Mouse (Mus musculus): ENCODE measurements at regions not wholly inside any gene's neighbourhood (a gene's known extent, or its start where the extent isn't known, plus 50 kb on each side); places are given as distances from the start of the nearest gene placed in this dataset.

DNA sequence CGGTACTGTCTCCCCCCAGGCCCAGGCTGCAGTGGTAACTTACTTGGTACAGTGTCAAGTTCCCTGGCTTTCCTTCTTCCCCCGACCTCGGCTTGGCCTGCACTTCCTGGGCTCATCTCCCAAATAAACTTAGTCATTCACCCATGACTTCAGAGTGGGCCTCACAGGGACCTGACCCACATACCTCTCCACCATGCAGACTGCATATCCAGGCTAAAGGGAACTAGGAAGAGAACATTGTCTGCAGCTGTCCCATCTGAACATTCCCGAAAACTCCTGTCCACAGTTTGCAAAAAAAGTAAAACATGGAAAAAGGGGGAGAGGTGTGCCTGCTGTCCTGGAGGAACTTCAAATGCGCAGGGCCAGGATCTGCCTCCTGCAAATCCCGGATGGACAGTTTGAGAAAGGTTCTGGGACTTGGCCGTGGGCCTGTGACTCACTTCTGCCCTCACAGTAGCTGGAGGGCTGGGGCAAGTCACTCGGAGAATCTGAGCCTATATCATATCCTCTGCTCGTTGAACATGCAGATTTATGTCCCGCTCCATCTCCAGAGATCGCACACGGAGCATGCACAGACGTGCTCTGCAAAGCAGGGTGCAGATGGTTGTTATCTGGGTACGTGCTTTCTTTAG lies 87.9 kb upstream of the Gsc start:
- no peak overlapping the region for H3K27ac ChIP-seq (replicated peaks)
- no peak overlapping the region for H3K4me2 ChIP-seq
- no peak for ATAC-seq (ENCODE audit: low FRiP score, low read depth)
- H3K9me3 ChIP-seq = no peaks in the 10 kb centered on the region
- no peaks in the 10 kb centered on the region for H3K36me3 ChIP-seq
- 66% methylated on average over 14 of the region's 14 CpGs for WGBS
- H3K4me3 ChIP-seq = no peak overlapping the region
- no peak overlapping the region for H3K9ac ChIP-seq
- no peaks in the 10 kb centered on the region for H3K27me3 ChIP-seq
- H3K4me1 ChIP-seq (replicated peaks) = no peaks in the 10 kb centered on the region

DNA sequence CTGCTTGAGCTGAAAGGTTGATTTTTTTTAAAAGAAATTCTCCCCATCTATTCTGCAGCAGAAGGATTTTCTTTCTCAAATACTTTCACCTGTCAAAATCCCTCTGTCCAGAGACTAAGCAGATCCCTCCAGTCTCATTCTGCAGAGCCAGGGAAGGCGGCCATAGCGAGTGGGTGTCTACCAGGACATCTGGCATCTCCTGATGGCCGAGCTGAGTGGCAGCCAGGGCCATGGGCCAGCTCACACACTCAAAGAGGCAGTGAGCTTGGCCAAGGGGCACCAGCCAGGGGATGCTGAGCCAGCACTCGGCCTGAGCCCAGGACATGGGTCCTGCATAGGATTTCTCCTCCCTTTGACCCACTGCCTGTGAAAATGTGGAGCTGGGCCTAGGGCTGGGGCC lies 84.6 kb upstream of the Gsc start:
- Histone ChIP-seq H3K27me3 (no peaks in the 10 kb centered on the region), H3K4me1 (replicated peaks) (no peaks in the 10 kb centered on the region), H3K4me2 (no peak overlapping the region), H3K9ac (no peak overlapping the region), H3K4me3 (no peak overlapping the region), H3K36me3 (no peaks in the 10 kb centered on the region), H3K27ac (replicated peaks) (no peak overlapping the region), H3K9me3 (no peaks in the 10 kb centered on the region)
- peak; percentile 68 for ATAC-seq (ENCODE audit: low FRiP score, low read depth)
- WGBS = 67% methylated on average over 4 of the region's 4 CpGs

DNA sequence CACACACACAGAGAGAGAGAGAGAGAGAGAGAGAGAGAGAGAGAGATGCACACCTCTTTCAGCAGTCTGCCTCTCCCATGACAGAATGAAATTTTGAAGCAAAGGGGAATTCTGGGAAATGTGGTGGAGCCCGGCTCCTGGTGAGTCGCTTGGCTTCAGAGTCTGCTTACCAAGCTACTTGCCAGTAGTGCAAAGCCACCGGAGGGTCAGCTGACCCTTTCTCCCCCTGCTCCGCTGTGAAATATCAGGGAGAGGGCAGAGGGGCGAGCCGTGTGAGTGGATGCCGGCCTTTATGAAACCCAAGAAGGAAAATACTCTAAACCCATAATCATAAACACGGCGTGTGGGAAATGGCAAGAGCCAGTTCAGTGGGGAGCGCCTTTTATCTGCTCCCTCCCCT lies 84.2 kb upstream of the Gsc start:
- no peaks in the 10 kb centered on the region for H3K36me3 ChIP-seq
- 85% methylated on average over 10 of the region's 10 CpGs for WGBS
- no peak overlapping the region for H3K27ac ChIP-seq (replicated peaks)
- no peaks in the 10 kb centered on the region for H3K4me1 ChIP-seq (replicated peaks)
- no peak overlapping the region for H3K4me3 ChIP-seq
- no peak overlapping the region for H3K9ac ChIP-seq
- no peaks in the 10 kb centered on the region for H3K9me3 ChIP-seq
- no peak overlapping the region for H3K4me2 ChIP-seq
- no peaks in the 10 kb centered on the region for H3K27me3 ChIP-seq
- ATAC-seq (ENCODE audit: low FRiP score, low read depth) = no peak

DNA sequence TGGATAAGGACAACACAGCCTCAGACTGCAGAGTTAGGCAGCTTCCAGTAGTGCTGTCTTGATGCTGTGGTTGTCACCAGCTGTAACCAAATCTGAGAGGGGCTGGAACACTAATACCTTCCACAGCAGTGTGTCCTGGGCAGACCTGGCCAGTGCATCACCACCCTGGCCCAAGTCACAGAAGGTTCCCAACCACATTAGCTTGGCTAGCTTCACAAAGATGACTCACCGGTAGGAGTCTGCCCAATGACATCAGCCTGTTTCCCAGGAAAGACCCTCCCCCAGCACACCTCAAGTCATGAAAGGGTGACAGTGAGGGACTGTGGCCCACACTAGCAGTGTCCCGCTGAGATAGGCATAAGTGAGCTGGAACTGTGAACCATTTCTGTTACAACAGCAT lies 75.5 kb upstream of the Gsc start:
- Histone ChIP-seq H3K4me1 (replicated peaks) (no peaks in the 10 kb centered on the region), H3K9me3 (no peaks in the 10 kb centered on the region), H3K27ac (replicated peaks) (no peak overlapping the region), H3K36me3 (no peaks in the 10 kb centered on the region), H3K9ac (no peak overlapping the region), H3K27me3 (no peaks in the 10 kb centered on the region), H3K4me3 (no peak overlapping the region), H3K4me2 (no peak overlapping the region)
- no peak for ATAC-seq (ENCODE audit: low FRiP score, low read depth)
- 90% methylated on average over 2 of the region's 2 CpGs for WGBS

DNA sequence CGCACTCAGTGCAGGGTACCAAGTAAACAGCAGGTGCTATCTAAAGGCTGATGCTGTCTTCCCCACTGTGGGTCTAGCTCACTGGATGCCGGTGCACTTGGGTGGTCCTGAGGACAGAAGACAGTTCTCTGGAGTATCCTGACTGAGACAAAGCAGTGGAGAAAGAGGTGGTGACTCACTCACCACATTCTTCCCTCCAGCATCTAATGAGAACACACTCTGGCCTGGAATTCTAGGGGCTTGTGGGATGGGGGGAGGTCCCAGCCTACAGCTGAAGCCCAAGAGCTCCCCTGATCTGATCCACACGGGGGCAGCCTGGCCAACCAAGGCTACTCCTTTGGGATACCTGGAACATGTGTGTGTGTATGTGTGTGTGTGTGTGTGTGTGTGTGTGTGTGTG lies 74.4 kb upstream of the Gsc start:
- Histone ChIP-seq H3K4me1 (replicated peaks) (no peaks in the 10 kb centered on the region), H3K27me3 (no peaks in the 10 kb centered on the region), H3K27ac (replicated peaks) (no peak overlapping the region), H3K4me3 (no peak overlapping the region), H3K9ac (no peak overlapping the region), H3K36me3 (no peaks in the 10 kb centered on the region), H3K4me2 (no peak overlapping the region), H3K9me3 (no peaks in the 10 kb centered on the region)
- 85% methylated on average over 3 of the region's 3 CpGs for WGBS
- ATAC-seq (ENCODE audit: low FRiP score, low read depth) = no peak

DNA sequence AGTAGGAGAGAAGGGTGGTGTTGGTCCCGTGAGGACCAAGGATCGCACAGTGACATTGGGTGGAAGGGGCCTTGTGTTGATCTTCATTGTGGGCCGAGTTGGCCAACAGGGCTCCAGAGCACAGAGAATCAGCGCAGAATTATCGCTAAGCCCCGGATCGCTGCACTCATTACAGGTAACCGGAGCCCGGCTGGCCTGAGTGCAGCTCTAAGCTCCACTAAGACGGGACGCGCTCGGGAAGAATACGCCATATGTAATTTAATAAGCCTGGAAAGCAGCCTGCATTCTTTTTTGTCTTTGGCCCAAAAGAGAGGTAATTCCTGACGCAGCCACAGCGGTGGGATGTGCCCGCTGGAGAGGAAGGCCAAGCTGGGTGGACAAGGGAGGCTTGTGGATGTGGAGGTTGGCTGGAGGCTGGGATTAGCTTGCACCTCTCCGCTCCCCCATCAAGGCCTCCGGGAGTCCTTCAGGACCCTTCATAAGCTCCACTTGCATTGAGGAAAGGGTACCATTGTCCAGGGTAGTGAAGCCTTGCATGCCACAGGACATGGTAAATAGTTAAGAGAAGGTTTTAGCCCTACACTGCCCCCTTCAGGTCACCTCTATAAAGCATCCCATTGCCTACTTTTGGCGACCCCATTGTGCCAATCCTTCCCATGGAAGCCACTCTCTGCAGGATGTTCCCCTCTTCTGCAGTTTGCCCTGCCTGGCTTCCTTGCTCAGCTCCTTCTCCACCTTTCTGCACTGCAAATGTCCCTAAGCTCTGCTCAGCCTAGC lies 73.1 kb upstream of the Gsc start:
- H3K4me1 ChIP-seq (replicated peaks) = no peaks in the 10 kb centered on the region
- H3K36me3 ChIP-seq = no peaks in the 10 kb centered on the region
- H3K9me3 ChIP-seq = no peaks in the 10 kb centered on the region
- H3K9ac ChIP-seq = no peak overlapping the region
- H3K27me3 ChIP-seq = no peaks in the 10 kb centered on the region
- H3K27ac ChIP-seq (replicated peaks) = no peak overlapping the region
- H3K4me3 ChIP-seq = no peak overlapping the region
- 88% methylated on average over 20 of the region's 20 CpGs for WGBS
- H3K4me2 ChIP-seq = no peak overlapping the region
- no peak for ATAC-seq (ENCODE audit: low FRiP score, low read depth)

DNA sequence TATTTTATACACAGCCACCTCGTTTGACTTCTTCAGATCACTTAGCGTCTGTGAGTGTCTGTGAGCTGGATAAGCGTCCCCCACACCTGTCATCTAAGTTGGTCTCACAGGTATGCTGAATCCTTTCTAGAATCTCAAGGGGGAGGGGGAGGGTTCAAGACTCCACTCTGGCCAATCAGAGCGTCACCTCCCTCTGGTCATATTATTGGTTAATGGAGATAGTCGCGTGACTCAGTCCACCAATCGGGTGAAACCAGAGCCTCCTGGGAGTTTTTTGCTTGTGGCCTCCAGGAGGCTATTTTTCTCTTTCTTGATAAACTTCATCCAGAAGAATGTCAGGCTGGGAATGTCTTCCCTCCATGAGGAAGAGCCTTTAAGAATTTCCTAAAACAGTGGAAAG lies 66.8 kb upstream of the Gsc start:
- no peaks in the 10 kb centered on the region for H3K27me3 ChIP-seq
- no peak overlapping the region for H3K4me2 ChIP-seq
- H3K36me3 ChIP-seq = no peaks in the 10 kb centered on the region
- ATAC-seq (ENCODE audit: low FRiP score, low read depth) = no peak
- no peak overlapping the region for H3K9ac ChIP-seq
- H3K9me3 ChIP-seq = no peaks in the 10 kb centered on the region
- no peak overlapping the region for H3K4me3 ChIP-seq
- no peaks in the 10 kb centered on the region for H3K4me1 ChIP-seq (replicated peaks)
- no peak overlapping the region for H3K27ac ChIP-seq (replicated peaks)
- WGBS = 93% methylated on average over 7 of the region's 7 CpGs

DNA sequence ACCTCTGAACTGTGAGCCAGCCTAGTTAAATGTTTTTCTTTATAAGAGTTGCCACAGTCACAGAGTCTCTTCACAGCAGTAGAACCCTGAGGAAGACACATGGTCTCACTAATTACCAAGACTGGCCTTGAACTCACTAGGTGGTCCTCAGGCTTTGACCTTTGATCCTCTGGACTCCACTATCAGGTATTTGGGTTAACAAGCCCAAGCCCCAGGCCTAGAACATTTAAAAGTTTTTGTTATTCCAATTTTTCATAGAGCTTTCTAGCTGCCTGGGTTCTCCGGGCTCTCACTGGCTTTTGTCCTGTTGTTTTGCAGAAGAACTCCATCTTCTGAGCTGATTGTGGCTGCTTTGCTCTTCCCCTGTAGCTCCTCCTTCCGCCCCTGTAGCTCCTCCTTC lies 65.3 kb upstream of the Gsc start:
- Histone ChIP-seq H3K4me3 (no peak overlapping the region), H3K27ac (replicated peaks) (no peak overlapping the region), H3K9me3 (no peaks in the 10 kb centered on the region), H3K9ac (no peak overlapping the region), H3K4me1 (replicated peaks) (no peaks in the 10 kb centered on the region), H3K36me3 (no peaks in the 10 kb centered on the region), H3K4me2 (no peak overlapping the region), H3K27me3 (no peaks in the 10 kb centered on the region)
- WGBS = 90% methylated on average over 2 of the region's 2 CpGs
- ATAC-seq (ENCODE audit: low FRiP score, low read depth) = no peak

DNA sequence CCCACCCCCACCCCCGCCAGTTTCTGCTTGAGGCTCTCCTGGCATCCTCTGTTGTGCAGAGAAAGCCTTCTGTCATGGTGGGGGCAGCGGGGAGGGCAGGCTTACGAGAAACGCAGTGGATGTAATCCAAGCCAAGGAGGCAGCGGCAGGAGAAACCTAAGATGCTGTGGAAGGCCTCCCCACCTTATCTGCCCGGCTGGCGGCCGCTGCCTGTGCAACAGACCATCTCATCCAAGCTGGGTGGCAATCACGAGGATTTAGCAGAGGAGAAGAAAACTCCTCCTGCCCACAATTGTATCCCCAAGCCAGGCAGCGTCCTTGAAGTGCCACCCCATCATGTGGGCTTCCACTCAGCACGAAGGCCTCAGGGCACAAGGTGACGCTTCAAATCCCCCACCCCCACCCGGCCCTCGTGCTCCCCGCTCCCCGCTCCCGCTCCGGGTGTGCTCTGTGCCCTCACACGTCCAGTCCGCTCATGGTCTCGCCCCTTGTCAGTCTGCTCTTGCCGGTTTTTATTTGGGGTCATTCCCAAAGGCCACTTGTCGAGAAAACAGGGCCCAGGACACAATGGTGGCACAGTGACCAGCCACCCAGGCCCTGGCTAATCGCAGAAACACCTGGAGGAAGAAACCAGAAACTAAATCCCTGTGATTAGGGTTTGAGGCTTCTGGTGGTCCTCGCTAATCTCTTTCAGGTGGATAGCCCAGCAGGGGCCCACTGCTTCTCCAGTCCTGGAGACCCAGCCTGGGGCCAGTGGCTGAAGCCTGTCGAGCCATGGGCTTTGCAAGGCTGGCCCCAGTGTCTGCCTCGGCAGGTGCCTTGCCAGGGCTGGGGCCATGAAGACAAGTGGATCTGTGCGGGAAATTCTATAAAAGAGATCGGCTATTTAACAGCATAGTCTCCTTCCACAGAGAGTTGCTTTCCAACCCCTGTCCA lies 58.6 kb upstream of the Gsc start:
- 36% methylated on average over 29 of the region's 29 CpGs for WGBS
- Histone ChIP-seq H3K4me3 (no peak overlapping the region), H3K27ac (replicated peaks) (no peak overlapping the region), H3K9ac (no peak overlapping the region), H3K36me3 (no peaks in the 10 kb centered on the region), H3K9me3 (no peaks in the 10 kb centered on the region), H3K4me2 (no peak overlapping the region), H3K27me3 (no peaks in the 10 kb centered on the region), H3K4me1 (replicated peaks) (no peaks in the 10 kb centered on the region)
- ATAC-seq (ENCODE audit: low FRiP score, low read depth) = no peak

DNA sequence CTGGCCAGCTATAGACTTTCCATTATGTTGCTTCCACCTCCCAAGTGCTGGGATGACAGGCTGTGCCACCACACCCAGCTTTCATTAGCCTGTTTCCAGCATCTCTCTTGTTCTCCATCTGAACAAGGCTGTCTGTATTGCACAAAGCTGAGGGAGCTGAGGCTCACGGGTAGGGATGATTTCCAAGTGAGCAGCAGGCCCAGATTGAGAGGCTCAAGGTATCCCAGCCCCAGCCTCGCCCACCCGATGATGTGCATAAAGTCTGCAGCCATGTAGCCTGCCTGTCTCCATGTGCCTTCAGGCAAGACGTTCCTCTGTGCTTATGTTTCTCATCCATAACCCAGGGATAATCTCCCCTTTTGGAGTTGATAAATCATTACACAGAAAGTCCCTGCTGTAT lies 57.5 kb upstream of the Gsc start:
- Histone ChIP-seq H3K4me1 (replicated peaks) (no peaks in the 10 kb centered on the region), H3K27ac (replicated peaks) (no peak overlapping the region), H3K9ac (no peak overlapping the region), H3K27me3 (no peaks in the 10 kb centered on the region), H3K36me3 (no peaks in the 10 kb centered on the region), H3K4me2 (no peak overlapping the region), H3K9me3 (0 out of 2 replicates have a peak, but pooled peaks cover 2% of the 10 kb centered on the region), H3K4me3 (no peak overlapping the region)
- no peak for ATAC-seq (ENCODE audit: low FRiP score, low read depth)
- WGBS = 75% methylated on average over 4 of the region's 4 CpGs

All from hindbrain, embryonic 15.5 days (tissue).